Mouse (Mus musculus) hindbrain, embryonic 12.5 days (tissue): ENCODE data around the gene Bend6. TPM values are rescaled to one million over a fixed set of nuclear protein-coding genes. Genes with fewer than 3 reads are reported as not detected.

Source experiments
- ATAC-seq: fragments of 200-750 bp; cut with Nextera tagmentation; 2 replicates; pipeline ENCODE4 v1.8.0; 2017; ENCODE audit warnings: moderate TSS enrichment; ENCODE audit not compliant: low FRiP score
- H3K27ac ChIP-seq: fragments of 300-500 bp; sonication (generic); 2 replicates; pipeline ENCODE4 v1.5.1; 2016; ENCODE audit warnings: mild to moderate bottlenecking
- H3K27me3 ChIP-seq: fragments of 300-500 bp; sonication (generic); 2 replicates; pipeline ENCODE4 v1.6.1; 2016; ENCODE audit warnings: mild to moderate bottlenecking
- H3K36me3 ChIP-seq: fragments of 300-500 bp; sonication (generic); 2 replicates; pipeline ENCODE4 v1.6.1; 2016; ENCODE audit warnings: mild to moderate bottlenecking
- H3K4me1 ChIP-seq: fragments of 300-500 bp; sonication (generic); 2 replicates; pipeline ENCODE4 v1.6.1; 2016
- H3K4me2 ChIP-seq: fragments of 300-500 bp; sonication (generic); replicated peaks from 2 replicates; pipeline ENCODE4 v1.6.1; 2016; ENCODE audit warnings: mild to moderate bottlenecking
- H3K4me3 ChIP-seq: fragments of 300-500 bp; sonication (generic); 2 replicates; pipeline ENCODE4 v1.5.1; 2016; ENCODE audit warnings: mild to moderate bottlenecking
- H3K9ac ChIP-seq: fragments of 300-500 bp; sonication (generic); 2 replicates; pipeline ENCODE4 v1.6.1; 2016; ENCODE audit warnings: mild to moderate bottlenecking, moderate library complexity
- H3K9me3 ChIP-seq: fragments of 300-500 bp; sonication (generic); replicated peaks from 2 replicates; pipeline ENCODE4 v1.6.1; 2016; ENCODE audit warnings: mild to moderate bottlenecking
- WGBS: fragments of 180-500 bp; shearing (Covaris S2); methylation state at CpG from one replicate; pipeline ENCODE4 v1.1.7; 2016; 5-methylcytosine and 5-hydroxymethylcytosine counted together
- polyA plus RNA-seq: library from polyadenylated mRNA; unstranded; fragments of >200 nt; fragmentation: Nextera tagmentation; extraction: Ambion mirVana; gene quantifications from 2 replicates; pipeline ENCODE4 v1.2.1, GENCODE M21; 2016

The Bend6 gene
- polyA plus RNA-seq, 1 experiment from 2014 or later: 4.4 TPM

- Histone ChIP-seq H3K4me1 (peaks cover 2% of the 10 kb centered on the region; the same call in 1 of the 2 replicates), H3K9me3 (no peaks in the 10 kb centered on the region), H3K27ac (no peak overlapping the region), H3K9ac (no peak overlapping the region), H3K4me3 (no peak overlapping the region), H3K36me3 (no peaks in the 10 kb centered on the region), H3K27me3 (peaks cover 7% of the 10 kb centered on the region; the same call in 1 of the 2 replicates), H3K4me2 (no peak overlapping the region)
- ATAC-seq: no peak
- 91% methylated on average over 8 of the region's 8 CpGs for WGBS
Observed at GRCm38 (mm10) chr1:33900175-33900574, 7.4 kb downstream of the Bend6 start.

- Histone ChIP-seq H3K36me3 (no peaks in the 10 kb centered on the region), H3K27me3 (no peaks in the 10 kb centered on the region), H3K9ac (no peak overlapping the region), H3K4me1 (no peaks in the 10 kb centered on the region), H3K4me2 (no peak overlapping the region), H3K4me3 (no peak overlapping the region), H3K9me3 (no peaks in the 10 kb centered on the region), H3K27ac (no peak overlapping the region)
- no peak for ATAC-seq
- WGBS: 85% methylated on average over 6 of the region's 6 CpGs
Observed at GRCm38 (mm10) chr1:33898373-33898772, 9.2 kb downstream of the Bend6 start.

- WGBS: 88% methylated on average over 11 of the region's 11 CpGs
- H3K36me3 ChIP-seq: no peaks in the 10 kb centered on the region
Observed at GRCm38 (mm10) chr1:33897426-33897825, 10.2 kb downstream of the Bend6 start.

GRCm38 (mm10) chr1:33896666-33897065, 10.9 kb downstream of the Bend6 start:
- Histone ChIP-seq H3K4me3 (no peak overlapping the region), H3K4me2 (no peak overlapping the region), H3K27me3 (no peaks in the 10 kb centered on the region), H3K27ac (no peak overlapping the region), H3K9ac (no peak overlapping the region), H3K9me3 (no peaks in the 10 kb centered on the region), H3K4me1 (no peaks in the 10 kb centered on the region), H3K36me3 (no peaks in the 10 kb centered on the region)
- WGBS: 88% methylated on average over 4 of the region's 4 CpGs
- no peak for ATAC-seq

More at GRCm38 (mm10) chr1:33897426-33897825, 10.2 kb downstream of the Bend6 start:
- H3K4me1 ChIP-seq: no peaks in the 10 kb centered on the region
- no peaks in the 10 kb centered on the region for H3K9me3 ChIP-seq
- H3K27ac ChIP-seq: no peak overlapping the region
- no peak overlapping the region for H3K4me3 ChIP-seq
- no peak overlapping the region for H3K4me2 ChIP-seq
- H3K27me3 ChIP-seq: no peaks in the 10 kb centered on the region
- no peak for ATAC-seq
- H3K9ac ChIP-seq: no peak overlapping the region

DNA sequence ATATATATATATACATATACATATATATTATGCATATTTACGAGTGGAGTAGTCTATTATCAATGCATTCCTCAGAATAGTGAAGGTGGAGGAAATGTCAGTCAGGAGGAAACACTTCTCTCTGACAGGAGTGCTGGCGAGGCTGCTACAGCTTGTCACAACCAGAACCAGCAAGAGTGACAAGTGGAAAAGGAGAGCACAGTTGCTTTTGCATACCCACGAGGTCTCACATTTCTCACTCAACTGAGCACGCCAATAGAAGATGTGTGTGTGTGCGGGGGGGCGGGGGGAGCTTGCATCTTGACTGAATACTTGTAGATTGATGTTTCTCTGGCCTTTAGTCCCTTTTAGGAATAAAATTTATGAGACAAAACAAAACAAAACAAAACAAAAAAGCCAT, 11.5 kb downstream of the Bend6 start:
- H3K27ac ChIP-seq: no peak overlapping the region
- H3K9me3 ChIP-seq: no peaks in the 10 kb centered on the region
- H3K9ac ChIP-seq: no peak overlapping the region
- no peaks in the 10 kb centered on the region for H3K4me1 ChIP-seq
- no peak overlapping the region for H3K4me3 ChIP-seq
- H3K27me3 ChIP-seq: no peaks in the 10 kb centered on the region
- ATAC-seq: no peak
- no peaks in the 10 kb centered on the region for H3K36me3 ChIP-seq
- 67% methylated on average over 6 of the region's 6 CpGs for WGBS
- H3K4me2 ChIP-seq: no peak overlapping the region

DNA sequence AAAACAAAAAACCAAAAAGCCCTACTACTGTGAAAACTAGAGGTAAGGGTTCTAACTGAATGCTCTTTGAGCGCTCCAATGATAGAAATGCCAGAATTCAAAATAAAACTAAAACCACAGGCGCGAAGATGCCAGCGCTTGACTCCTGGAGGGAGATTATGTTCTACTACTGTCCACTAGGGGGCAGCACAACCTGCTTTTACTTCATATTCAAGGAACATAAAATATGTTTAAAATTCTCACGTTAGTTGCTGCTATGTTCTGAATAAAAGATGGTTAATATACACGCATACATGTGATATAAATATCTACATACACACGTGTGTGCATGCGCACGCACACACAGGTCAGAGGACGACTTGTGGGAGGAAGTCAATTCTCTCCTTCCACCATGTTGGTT, 14.8 kb downstream of the Bend6 start:
- Histone ChIP-seq H3K27ac (no peak overlapping the region), H3K9ac (no peak overlapping the region), H3K9me3 (no peaks in the 10 kb centered on the region), H3K4me2 (no peak overlapping the region), H3K4me1 (no peaks in the 10 kb centered on the region), H3K36me3 (no peaks in the 10 kb centered on the region), H3K4me3 (no peak overlapping the region), H3K27me3 (no peaks in the 10 kb centered on the region)
- WGBS: 65% methylated on average over 10 of the region's 10 CpGs
- ATAC-seq: no peak

- peak overlapping the region; percentile 29 for H3K4me2 ChIP-seq
- no peaks in the 10 kb centered on the region for H3K36me3 ChIP-seq
- H3K27me3 ChIP-seq: no peaks in the 10 kb centered on the region
- no peak for ATAC-seq
- no peak overlapping the region for H3K27ac ChIP-seq
- no peaks in the 10 kb centered on the region for H3K4me1 ChIP-seq
- no peaks in the 10 kb centered on the region for H3K9me3 ChIP-seq
- 29% methylated on average over 18 of the region's 18 CpGs for WGBS
- no peak overlapping the region for H3K4me3 ChIP-seq
- H3K9ac ChIP-seq: no peak overlapping the region
Observed at GRCm38 (mm10) chr1:33883102-33883839, 24.3 kb downstream of the Bend6 start.

- H3K36me3 ChIP-seq: no peaks in the 10 kb centered on the region
- 87% methylated on average over 7 of the region's 7 CpGs for WGBS
- H3K27ac ChIP-seq: no peak overlapping the region
- no peak overlapping the region for H3K9ac ChIP-seq
- H3K4me1 ChIP-seq: no peaks in the 10 kb centered on the region
- ATAC-seq: no peak
- no peak overlapping the region for H3K4me3 ChIP-seq
- H3K27me3 ChIP-seq: no peaks in the 10 kb centered on the region
- no peaks in the 10 kb centered on the region for H3K9me3 ChIP-seq
- no peak overlapping the region for H3K4me2 ChIP-seq
Observed at GRCm38 (mm10) chr1:33878170-33878569, 29.4 kb downstream of the Bend6 start.

- 87% methylated on average over 3 of the region's 3 CpGs for WGBS
- H3K9ac ChIP-seq: no peak overlapping the region
- no peak overlapping the region for H3K4me3 ChIP-seq
- no peaks in the 10 kb centered on the region for H3K4me1 ChIP-seq
- ATAC-seq: no peak
- no peaks in the 10 kb centered on the region for H3K36me3 ChIP-seq
- H3K9me3 ChIP-seq: no peaks in the 10 kb centered on the region
- H3K27me3 ChIP-seq: no peaks in the 10 kb centered on the region
- H3K4me2 ChIP-seq: no peak overlapping the region
- H3K27ac ChIP-seq: no peak overlapping the region
Observed at GRCm38 (mm10) chr1:33876416-33876815, 31.2 kb downstream of the Bend6 start.

GRCm38 (mm10) chr1:33875691-33876090, 31.9 kb downstream of the Bend6 start:
- Histone ChIP-seq H3K4me1 (no peaks in the 10 kb centered on the region), H3K27ac (no peak overlapping the region), H3K9me3 (no peaks in the 10 kb centered on the region), H3K36me3 (no peaks in the 10 kb centered on the region), H3K9ac (no peak overlapping the region), H3K27me3 (no peaks in the 10 kb centered on the region), H3K4me3 (no peak overlapping the region), H3K4me2 (no peak overlapping the region)
- ATAC-seq: no peak
- 54% methylated on average over 6 of the region's 6 CpGs for WGBS

DNA sequence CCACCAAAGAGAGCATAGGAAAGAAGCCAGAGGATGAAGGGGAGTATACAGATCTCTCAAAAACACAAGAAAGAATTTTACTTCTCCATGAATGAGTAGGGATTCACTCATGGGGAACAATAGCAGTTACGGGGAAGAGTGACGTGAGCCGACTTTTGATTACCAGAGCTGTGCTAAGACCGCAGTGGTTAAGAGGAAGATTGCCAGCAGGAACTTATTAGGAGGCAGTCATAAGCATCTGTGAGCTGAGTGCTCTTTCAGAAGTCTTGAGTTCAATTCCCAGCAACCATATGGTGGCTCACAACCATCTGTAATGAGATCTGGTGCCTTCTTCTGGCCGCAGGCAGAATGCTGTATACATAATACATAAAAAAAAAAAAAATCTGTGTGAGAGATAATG, 34.1 kb downstream of the Bend6 start:
- Histone ChIP-seq H3K27ac (no peak overlapping the region), H3K36me3 (no peaks in the 10 kb centered on the region), H3K27me3 (no peaks in the 10 kb centered on the region), H3K9ac (no peak overlapping the region), H3K4me2 (no peak overlapping the region), H3K4me3 (no peak overlapping the region), H3K9me3 (no peaks in the 10 kb centered on the region), H3K4me1 (no peaks in the 10 kb centered on the region)
- WGBS: 87% methylated on average over 5 of the region's 5 CpGs
- no peak for ATAC-seq

DNA sequence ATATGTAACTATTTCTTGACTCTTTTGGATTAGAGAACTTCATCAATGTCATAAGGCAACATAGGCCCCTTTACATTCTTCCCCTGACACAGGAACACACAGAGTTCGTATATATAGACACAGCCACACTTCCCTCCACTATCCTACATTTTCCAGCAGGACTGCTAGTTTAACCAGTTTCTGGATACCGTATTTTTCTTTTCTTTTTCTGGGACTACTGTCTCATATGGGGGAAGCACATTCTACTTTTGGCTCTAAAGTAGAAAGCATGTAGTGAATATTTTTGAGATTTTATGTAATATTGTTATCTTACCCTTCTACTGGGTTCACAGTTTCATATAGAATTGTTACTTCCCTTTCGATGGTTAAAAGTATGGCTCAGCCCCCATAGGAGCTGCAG, 38.2 kb downstream of the Bend6 start:
- no peak overlapping the region for H3K27ac ChIP-seq
- H3K9me3 ChIP-seq: no peaks in the 10 kb centered on the region
- H3K4me2 ChIP-seq: no peak overlapping the region
- no peak for ATAC-seq
- no peak overlapping the region for H3K4me3 ChIP-seq
- H3K27me3 ChIP-seq: no peaks in the 10 kb centered on the region
- H3K9ac ChIP-seq: no peak overlapping the region
- H3K36me3 ChIP-seq: no peaks in the 10 kb centered on the region
- 94% methylated on average over 3 of the region's 3 CpGs for WGBS
- H3K4me1 ChIP-seq: no peaks in the 10 kb centered on the region

GRCm38 (mm10) chr1:33869031-33869430, 38.6 kb downstream of the Bend6 start:
- WGBS: 98% methylated on average over 2 of the region's 2 CpGs
- no peaks in the 10 kb centered on the region for H3K9me3 ChIP-seq
- no peak overlapping the region for H3K4me2 ChIP-seq
- no peak for ATAC-seq
- no peaks in the 10 kb centered on the region for H3K36me3 ChIP-seq
- no peaks in the 10 kb centered on the region for H3K27me3 ChIP-seq
- no peak overlapping the region for H3K9ac ChIP-seq
- H3K4me3 ChIP-seq: no peak overlapping the region
- no peak overlapping the region for H3K27ac ChIP-seq
- no peaks in the 10 kb centered on the region for H3K4me1 ChIP-seq
